Mouse (Mus musculus): ENCODE measurements around the gene Efcab2. TPM values are rescaled to one million over a fixed set of nuclear protein-coding genes. Genes with fewer than 3 reads are reported as not detected.
A peak's percentile ranks its signal among the peaks of the same experiment; 100 is the strongest.

Gene Efcab2
- polyA plus RNA-seq, 1 experiment from 2014 or later = 16.6 TPM

GRCm38 (mm10) chr1:178506938-178507337, 101.1 kb downstream of the Efcab2 start:
- Histone ChIP-seq H3K27ac (replicated peaks in 1 of 2; ENCODE audit: control insufficient read depth in 1 of 2, insufficient read depth in 1 of 2, low read depth in 2 of 2, low read length in 2 of 2) (no peak overlapping the region), H3K9ac (ENCODE audit: low read length) (no peak overlapping the region), H3K4me1 (ENCODE audit: control insufficient read depth in 2 of 2, insufficient read depth in 2 of 2, low read length in 2 of 2) (no peaks in the 10 kb centered on the region), H3K9me3 (ENCODE audit: control insufficient read depth, low read length) (no peaks in the 10 kb centered on the region), H3K36me3 (ENCODE audit: control insufficient read depth, insufficient read depth, low read length) (no peaks in the 10 kb centered on the region), H3K4me2 (ENCODE audit: low read length) (no peak overlapping the region), H3K4me3 (ENCODE audit: control insufficient read depth in 1 of 2, insufficient read depth in 1 of 2, low read depth in 1 of 2, low read length in 2 of 2) (no peak overlapping the region), H3K27me3 (ENCODE audit: control insufficient read depth, insufficient read depth, low read length) (no peaks in the 10 kb centered on the region)
- WGBS = 83% methylated on average over 8 of the region's 8 CpGs
- ATAC-seq (ENCODE audit: insufficient number of reproducible peaks, insufficient read depth, low FRiP score, low read depth) = no peak

GRCm38 (mm10) chr1:178512323-178513031, 106.6 kb downstream of the Efcab2 start:
- no peak overlapping the region for H3K4me2 ChIP-seq (ENCODE audit: low read length)
- 62% methylated on average over 7 of the region's 7 CpGs for WGBS
- no peak for ATAC-seq (ENCODE audit: insufficient number of reproducible peaks, insufficient read depth, low FRiP score, low read depth)
- no peaks in the 10 kb centered on the region for H3K27me3 ChIP-seq (ENCODE audit: control insufficient read depth, insufficient read depth, low read length)
- H3K4me3 ChIP-seq (ENCODE audit: control insufficient read depth in 1 of 2, insufficient read depth in 1 of 2, low read depth in 1 of 2, low read length in 2 of 2) = no peak overlapping the region
- H3K4me1 ChIP-seq (ENCODE audit: control insufficient read depth in 2 of 2, insufficient read depth in 2 of 2, low read length in 2 of 2) = peaks cover 2 to 14% of the 10 kb centered on the region in 2 experiments
- no peak overlapping the region for H3K27ac ChIP-seq (replicated peaks in 1 of 2; ENCODE audit: control insufficient read depth in 1 of 2, insufficient read depth in 1 of 2, low read depth in 2 of 2, low read length in 2 of 2)
- H3K36me3 ChIP-seq (ENCODE audit: control insufficient read depth, insufficient read depth, low read length) = no peaks in the 10 kb centered on the region
- H3K9me3 ChIP-seq (ENCODE audit: control insufficient read depth, low read length) = no peaks in the 10 kb centered on the region
- no peak overlapping the region for H3K9ac ChIP-seq (ENCODE audit: low read length)

- Histone ChIP-seq H3K9me3 (ENCODE audit: control insufficient read depth, low read length) (no peaks in the 10 kb centered on the region), H3K9ac (ENCODE audit: low read length) (no peak overlapping the region), H3K27ac (replicated peaks in 1 of 2; ENCODE audit: control insufficient read depth in 1 of 2, insufficient read depth in 1 of 2, low read depth in 2 of 2, low read length in 2 of 2) (no peak overlapping the region), H3K36me3 (ENCODE audit: control insufficient read depth, insufficient read depth, low read length) (no peaks in the 10 kb centered on the region), H3K4me1 (ENCODE audit: control insufficient read depth in 2 of 2, insufficient read depth in 2 of 2, low read length in 2 of 2) (peaks cover 2 to 14% of the 10 kb centered on the region in 2 experiments), H3K4me3 (ENCODE audit: control insufficient read depth in 1 of 2, insufficient read depth in 1 of 2, low read depth in 1 of 2, low read length in 2 of 2) (no peak overlapping the region), H3K27me3 (ENCODE audit: control insufficient read depth, insufficient read depth, low read length) (no peaks in the 10 kb centered on the region), H3K4me2 (ENCODE audit: low read length) (no peak overlapping the region)
- 28% methylated on average over 7 of the region's 8 CpGs for WGBS
- no peak for ATAC-seq (ENCODE audit: insufficient number of reproducible peaks, insufficient read depth, low FRiP score, low read depth)
Measured at GRCm38 (mm10) chr1:178513954-178514353, 108.1 kb downstream of the Efcab2 start.

GRCm38 (mm10) chr1:178515839-178516238, 110.0 kb downstream of the Efcab2 start:
- no peak overlapping the region for H3K4me3 ChIP-seq (ENCODE audit: control insufficient read depth in 1 of 2, insufficient read depth in 1 of 2, low read depth in 1 of 2, low read length in 2 of 2)
- ATAC-seq (ENCODE audit: insufficient number of reproducible peaks, insufficient read depth, low FRiP score, low read depth) = no peak
- no peaks in the 10 kb centered on the region for H3K36me3 ChIP-seq (ENCODE audit: control insufficient read depth, insufficient read depth, low read length)
- H3K9ac ChIP-seq (ENCODE audit: low read length) = no peak overlapping the region
- 64% methylated on average over 2 of the region's 2 CpGs for WGBS
- peaks cover 2 to 14% of the 10 kb centered on the region in 2 experiments for H3K4me1 ChIP-seq (ENCODE audit: control insufficient read depth in 2 of 2, insufficient read depth in 2 of 2, low read length in 2 of 2)
- H3K4me2 ChIP-seq (ENCODE audit: low read length) = no peak overlapping the region
- peak overlapping the region; percentile 35 to 41; a peak in 3 of 4 replicates for H3K27ac ChIP-seq (replicated peaks in 1 of 2; ENCODE audit: control insufficient read depth in 1 of 2, insufficient read depth in 1 of 2, low read depth in 2 of 2, low read length in 2 of 2)
- H3K27me3 ChIP-seq (ENCODE audit: control insufficient read depth, insufficient read depth, low read length) = no peaks in the 10 kb centered on the region
- no peaks in the 10 kb centered on the region for H3K9me3 ChIP-seq (ENCODE audit: control insufficient read depth, low read length)

- H3K27ac ChIP-seq (replicated peaks in 1 of 2; ENCODE audit: control insufficient read depth in 1 of 2, insufficient read depth in 1 of 2, low read depth in 2 of 2, low read length in 2 of 2) = no peak overlapping the region
- H3K4me3 ChIP-seq (ENCODE audit: control insufficient read depth in 1 of 2, insufficient read depth in 1 of 2, low read depth in 1 of 2, low read length in 2 of 2) = no peak overlapping the region
- H3K27me3 ChIP-seq (ENCODE audit: control insufficient read depth, insufficient read depth, low read length) = no peaks in the 10 kb centered on the region
- no peaks in the 10 kb centered on the region for H3K4me1 ChIP-seq (ENCODE audit: control insufficient read depth in 2 of 2, insufficient read depth in 2 of 2, low read length in 2 of 2)
- no peaks in the 10 kb centered on the region for H3K36me3 ChIP-seq (ENCODE audit: control insufficient read depth, insufficient read depth, low read length)
- WGBS = 69% methylated on average over 5 of the region's 5 CpGs
- H3K9me3 ChIP-seq (ENCODE audit: control insufficient read depth, low read length) = no peaks in the 10 kb centered on the region
- no peak for ATAC-seq (ENCODE audit: insufficient number of reproducible peaks, insufficient read depth, low FRiP score, low read depth)
- H3K4me2 ChIP-seq (ENCODE audit: low read length) = no peak overlapping the region
- no peak overlapping the region for H3K9ac ChIP-seq (ENCODE audit: low read length)
Measured at GRCm38 (mm10) chr1:178522389-178522788, 116.5 kb downstream of the Efcab2 start.

- no peak overlapping the region for H3K4me3 ChIP-seq (ENCODE audit: control insufficient read depth in 1 of 2, insufficient read depth in 1 of 2, low read depth in 1 of 2, low read length in 2 of 2)
- ATAC-seq (ENCODE audit: insufficient number of reproducible peaks, insufficient read depth, low FRiP score, low read depth) = no peak
- WGBS = 43% methylated on average over 5 of the region's 5 CpGs
- no peak overlapping the region for H3K4me2 ChIP-seq (ENCODE audit: low read length)
- no peak overlapping the region for H3K9ac ChIP-seq (ENCODE audit: low read length)
- H3K36me3 ChIP-seq (ENCODE audit: control insufficient read depth, insufficient read depth, low read length) = no peaks in the 10 kb centered on the region
- no peaks in the 10 kb centered on the region for H3K4me1 ChIP-seq (ENCODE audit: control insufficient read depth in 2 of 2, insufficient read depth in 2 of 2, low read length in 2 of 2)
- H3K9me3 ChIP-seq (ENCODE audit: control insufficient read depth, low read length) = no peaks in the 10 kb centered on the region
- no peak overlapping the region for H3K27ac ChIP-seq (replicated peaks in 1 of 2; ENCODE audit: control insufficient read depth in 1 of 2, insufficient read depth in 1 of 2, low read depth in 2 of 2, low read length in 2 of 2)
- no peaks in the 10 kb centered on the region for H3K27me3 ChIP-seq (ENCODE audit: control insufficient read depth, insufficient read depth, low read length)
Measured at GRCm38 (mm10) chr1:178523152-178523551, 117.3 kb downstream of the Efcab2 start.

GRCm38 (mm10) chr1:178527185-178527546, 121.3 kb downstream of the Efcab2 start:
- no peak for ATAC-seq (ENCODE audit: insufficient number of reproducible peaks, insufficient read depth, low FRiP score, low read depth)
- peak overlapping the region; percentile 61 to 85 for H3K4me3 ChIP-seq (ENCODE audit: control insufficient read depth in 1 of 2, insufficient read depth in 1 of 2, low read depth in 1 of 2, low read length in 2 of 2)
- H3K27ac ChIP-seq (replicated peaks in 1 of 2; ENCODE audit: control insufficient read depth in 1 of 2, insufficient read depth in 1 of 2, low read depth in 2 of 2, low read length in 2 of 2) = peak overlapping the region; percentile 52 to 86
- H3K4me1 ChIP-seq (ENCODE audit: control insufficient read depth in 2 of 2, insufficient read depth in 2 of 2, low read length in 2 of 2) = peaks cover 2 to 11% of the 10 kb centered on the region in 2 experiments; a peak in 3 of 4 replicates
- WGBS = under 1% methylated on average over 21 of the region's 21 CpGs
- peak overlapping the region; percentile 88 for H3K9ac ChIP-seq (ENCODE audit: low read length)
- no peaks in the 10 kb centered on the region for H3K27me3 ChIP-seq (ENCODE audit: control insufficient read depth, insufficient read depth, low read length)
- no peaks in the 10 kb centered on the region for H3K9me3 ChIP-seq (ENCODE audit: control insufficient read depth, low read length)
- peak overlapping the region; percentile 100 for H3K4me2 ChIP-seq (ENCODE audit: low read length)
- H3K36me3 ChIP-seq (ENCODE audit: control insufficient read depth, insufficient read depth, low read length) = 0 out of 2 replicates have a peak, but pooled peaks cover 4% of the 10 kb centered on the region
